Mouse (Mus musculus) hindbrain, embryonic 11.5 days (tissue): ENCODE measurements around the gene Shld2. TPM values are rescaled to one million over a fixed set of nuclear protein-coding genes. Genes with fewer than 3 reads are reported as not detected.

Experiments
- ATAC-seq: fragments of 200-750 bp; cut with Nextera tagmentation; 2 replicates; pipeline ENCODE4 v1.8.0; 2017; ENCODE audit warnings: mild to moderate bottlenecking, moderate TSS enrichment, moderate library complexity; ENCODE audit not compliant: low FRiP score
- DNase-seq: peaks from one replicate; pipeline ENCODE4 v3.0.0-alpha.2; 2015; ENCODE audit warnings: low spot score
- H3K27ac ChIP-seq: fragments of 300-500 bp; sonication (generic); 2 replicates; pipeline ENCODE4 v1.5.1; 2014; ENCODE audit warnings: mild to moderate bottlenecking, low read depth, low read length
- H3K27me3 ChIP-seq: fragments of 300-500 bp; sonication (generic); 2 replicates; pipeline ENCODE4 v1.6.1; 2014; ENCODE audit warnings: mild to moderate bottlenecking, low read length, moderate library complexity, mixed read lengths; ENCODE audit not compliant: control insufficient read depth, insufficient read depth
- H3K36me3 ChIP-seq: fragments of 300-500 bp; sonication (generic); 2 replicates; pipeline ENCODE4 v1.6.1; 2014; ENCODE audit warnings: mild to moderate bottlenecking, low read length, moderate library complexity, mixed read lengths; ENCODE audit not compliant: control insufficient read depth, insufficient read depth
- H3K4me1 ChIP-seq: fragments of 300-500 bp; sonication (generic); replicated peaks from 2 replicates; pipeline ENCODE4 v1.6.1; 2014; ENCODE audit warnings: low read length, mixed read lengths; ENCODE audit not compliant: control insufficient read depth, insufficient read depth
- H3K4me2 ChIP-seq: fragments of 300-500 bp; sonication (generic); replicated peaks from 2 replicates; pipeline ENCODE4 v1.6.1; 2014; ENCODE audit warnings: mild to moderate bottlenecking, low read depth, low read length
- H3K4me3 ChIP-seq: fragments of 300-500 bp; sonication (generic); 2 replicates; pipeline ENCODE4 v1.5.1; 2014; ENCODE audit warnings: low read depth, low read length
- H3K9ac ChIP-seq: fragments of 300-500 bp; sonication (generic); 2 replicates; pipeline ENCODE4 v1.6.1; 2014; ENCODE audit warnings: low read depth, low read length
- H3K9me3 ChIP-seq: fragments of 300-500 bp; sonication (generic); 2 replicates; pipeline ENCODE4 v1.6.1; 2016; ENCODE audit warnings: low read length; ENCODE audit not compliant: control insufficient read depth
- WGBS: fragments of 180-500 bp; shearing (Covaris S2); extraction: QIAGEN DNeasy Blood & Tissue Kit; methylation state at CpG from one replicate; pipeline ENCODE4 v1.1.7; 2014; 5-methylcytosine and 5-hydroxymethylcytosine counted together
- polyA plus RNA-seq: library from polyadenylated mRNA; unstranded; fragments of >200 nt; fragmentation: Nextera tagmentation; extraction: Ambion mirVana; gene quantifications from 2 replicates; pipeline ENCODE4 v1.2.1, GENCODE M21; 2014

Gene Shld2
- polyA plus RNA-seq, 1 experiment from 2014 or later, result 7.1 TPM

GRCm38 (mm10) chr14:34331886-34332285 lies 21.6 kb upstream of the Shld2 start:
- no peaks in the 10 kb centered on the region for H3K27me3 ChIP-seq
- H3K9ac ChIP-seq, result no peak overlapping the region
- ATAC-seq, result no peak
- DNase-seq, result no peak
- no peaks in the 10 kb centered on the region for H3K9me3 ChIP-seq
- H3K27ac ChIP-seq, result no peak overlapping the region
- H3K4me1 ChIP-seq, result no peaks in the 10 kb centered on the region
- 94% methylated on average over 3 of the region's 3 CpGs for WGBS
- H3K4me3 ChIP-seq, result no peak overlapping the region
- H3K4me2 ChIP-seq, result no peak overlapping the region
- peaks cover 14% of the 10 kb centered on the region; the same call in 1 of the 2 replicates for H3K36me3 ChIP-seq

GRCm38 (mm10) chr14:34330657-34331158 lies 20.4 kb upstream of the Shld2 start:
- Histone ChIP-seq H3K9ac (no peak overlapping the region), H3K36me3 (0 out of 2 replicates have a peak, but pooled peaks cover 12% of the 10 kb centered on the region), H3K27ac (no peak overlapping the region), H3K4me3 (no peak overlapping the region), H3K27me3 (no peaks in the 10 kb centered on the region), H3K4me2 (no peak overlapping the region), H3K9me3 (no peaks in the 10 kb centered on the region), H3K4me1 (no peaks in the 10 kb centered on the region)
- DNase-seq (no peak), ATAC-seq (no peak)
- 91% methylated on average over 9 of the region's 9 CpGs for WGBS

- Histone ChIP-seq H3K9me3 (no peaks in the 10 kb centered on the region), H3K4me2 (no peak overlapping the region), H3K9ac (no peak overlapping the region), H3K4me3 (no peak overlapping the region), H3K4me1 (no peaks in the 10 kb centered on the region), H3K36me3 (0 out of 2 replicates have a peak, but pooled peaks cover 6% of the 10 kb centered on the region), H3K27ac (no peak overlapping the region), H3K27me3 (no peaks in the 10 kb centered on the region)
- ATAC-seq, result no peak
- no peak for DNase-seq
- 94% methylated on average over 1 of the region's 1 CpGs for WGBS
These were observed 17.3 kb upstream of the Shld2 start for GRCm38 (mm10) chr14:34327618-34328017.

- DNase-seq, result no peak
- WGBS, result 93% methylated on average over 3 of the region's 3 CpGs
- H3K4me3 ChIP-seq, result no peak overlapping the region
- H3K4me2 ChIP-seq, result no peak overlapping the region
- no peaks in the 10 kb centered on the region for H3K27me3 ChIP-seq
- H3K36me3 ChIP-seq, result 0 out of 2 replicates have a peak, but pooled peaks cover 6% of the 10 kb centered on the region
- H3K9me3 ChIP-seq, result no peaks in the 10 kb centered on the region
- no peaks in the 10 kb centered on the region for H3K4me1 ChIP-seq
- H3K27ac ChIP-seq, result no peak overlapping the region
- no peak for ATAC-seq
- no peak overlapping the region for H3K9ac ChIP-seq
These were observed 16.3 kb upstream of the Shld2 start for GRCm38 (mm10) chr14:34326606-34327005.

- Histone ChIP-seq H3K4me2 (no peak overlapping the region), H3K9ac (no peak overlapping the region), H3K9me3 (no peaks in the 10 kb centered on the region), H3K27me3 (no peaks in the 10 kb centered on the region), H3K36me3 (no peaks in the 10 kb centered on the region), H3K4me1 (no peaks in the 10 kb centered on the region), H3K27ac (no peak overlapping the region), H3K4me3 (no peak overlapping the region)
- WGBS, result 96% methylated on average over 5 of the region's 5 CpGs
- ATAC-seq, result no peak
- no peak for DNase-seq
These were observed 13.3 kb upstream of the Shld2 start for GRCm38 (mm10) chr14:34323576-34324085.

GRCm38 (mm10) chr14:34318113-34318512 lies 7.8 kb upstream of the Shld2 start:
- H3K4me1 ChIP-seq, result no peaks in the 10 kb centered on the region
- no peaks in the 10 kb centered on the region for H3K27me3 ChIP-seq
- H3K36me3 ChIP-seq, result no peaks in the 10 kb centered on the region
- H3K9me3 ChIP-seq, result no peaks in the 10 kb centered on the region
- no peak overlapping the region for H3K9ac ChIP-seq
- DNase-seq, result no peak
- ATAC-seq, result no peak
- no peak overlapping the region for H3K4me3 ChIP-seq
- no peak overlapping the region for H3K27ac ChIP-seq
- no peak overlapping the region for H3K4me2 ChIP-seq

- H3K4me3 ChIP-seq, result no peak overlapping the region
- no peak overlapping the region for H3K9ac ChIP-seq
- H3K9me3 ChIP-seq, result no peaks in the 10 kb centered on the region
- no peak overlapping the region for H3K27ac ChIP-seq
- H3K4me2 ChIP-seq, result no peak overlapping the region
- no peaks in the 10 kb centered on the region for H3K27me3 ChIP-seq
- no peak for DNase-seq
- ATAC-seq, result no peak
- WGBS, result 95% methylated on average over 3 of the region's 3 CpGs
- H3K36me3 ChIP-seq, result no peaks in the 10 kb centered on the region
- no peaks in the 10 kb centered on the region for H3K4me1 ChIP-seq
These were observed 7.1 kb upstream of the Shld2 start for GRCm38 (mm10) chr14:34317431-34317830.

GRCm38 (mm10) chr14:34316346-34316745 lies 6.1 kb upstream of the Shld2 start:
- H3K9ac ChIP-seq, result no peak overlapping the region
- DNase-seq (no peak), ATAC-seq (no peak)
- no peaks in the 10 kb centered on the region for H3K4me1 ChIP-seq
- no peaks in the 10 kb centered on the region for H3K27me3 ChIP-seq
- WGBS, result 90% methylated on average over 2 of the region's 2 CpGs
- H3K4me2 ChIP-seq, result no peak overlapping the region
- no peaks in the 10 kb centered on the region for H3K9me3 ChIP-seq
- no peak overlapping the region for H3K27ac ChIP-seq
- H3K36me3 ChIP-seq, result no peaks in the 10 kb centered on the region
- H3K4me3 ChIP-seq, result no peak overlapping the region

GRCm38 (mm10) chr14:34314796-34315195 lies 4.5 kb upstream of the Shld2 start:
- H3K36me3 ChIP-seq, result no peaks in the 10 kb centered on the region
- H3K27ac ChIP-seq, result no peak overlapping the region
- 90% methylated on average over 3 of the region's 3 CpGs for WGBS
- DNase-seq (no peak), ATAC-seq (no peak)
- no peaks in the 10 kb centered on the region for H3K27me3 ChIP-seq
- H3K9me3 ChIP-seq, result no peaks in the 10 kb centered on the region
- no peak overlapping the region for H3K4me2 ChIP-seq
- H3K4me3 ChIP-seq, result no peak overlapping the region
- no peaks in the 10 kb centered on the region for H3K4me1 ChIP-seq
- H3K9ac ChIP-seq, result no peak overlapping the region
